Mouse (Mus musculus) ES-Bruce4 (cell line): Measurements from ENCODE around the gene Bloc1s3.

Experiments used
- CTCF ChIP-seq: IDR thresholded peaks from one replicate; pipeline ENCODE4 v1.8.1; 2011; ENCODE audit warnings: low read depth, low read length
- EP300 ChIP-seq: IDR thresholded peaks from 2 replicates; pipeline ENCODE4 v1.6.1; 2011; ENCODE audit warnings: low read depth, low read length; ENCODE audit not compliant: insufficient read depth
- POLR2A ChIP-seq: IDR thresholded peaks from one replicate; pipeline ENCODE4 v1.8.1; 2011; ENCODE audit warnings: low read length; ENCODE audit not compliant: insufficient read depth

DNA sequence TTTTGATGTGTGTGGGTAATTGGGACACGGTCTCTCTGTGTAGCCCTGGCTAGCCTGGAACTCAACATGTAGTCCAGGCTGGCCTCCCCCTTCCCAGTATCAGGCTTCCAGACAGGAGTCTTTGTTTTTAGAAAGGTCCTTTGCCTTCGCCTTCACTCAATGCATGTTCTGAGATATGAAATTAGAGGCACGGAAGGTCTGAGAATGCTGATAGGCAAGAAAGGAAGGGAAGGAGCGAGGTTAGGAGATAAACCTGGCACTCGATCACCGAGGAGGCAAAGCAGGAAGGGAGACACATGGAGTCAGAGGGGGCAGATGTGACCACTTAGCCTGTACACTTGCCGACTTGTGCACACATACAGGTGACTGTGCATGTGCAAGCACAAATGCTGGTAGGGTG lies 21.6 kb downstream of the Bloc1s3 start:
- no peak for TF ChIP-seq CTCF
- no peak for TF ChIP-seq EP300
- TF ChIP-seq POLR2A: no peak
